Mouse (Mus musculus) hindbrain, embryonic 16.5 days (tissue): ENCODE results near the gene Tomm70a. TPM values are rescaled to one million over a fixed set of nuclear protein-coding genes. Genes with fewer than 3 reads are reported as not detected.
A peak's percentile ranks its signal among the peaks of the same experiment; 100 is the strongest.

Source experiments
- ATAC-seq: fragments of 200-750 bp; cut with Nextera tagmentation; 2 replicates; pipeline ENCODE4 v1.8.0; 2017; ENCODE audit warnings: moderate TSS enrichment, moderate library complexity
- H3K27ac ChIP-seq: fragments of 300-500 bp; sonication (generic); 2 replicates; pipeline ENCODE4 v1.5.1; 2014; ENCODE audit warnings: low read depth, mild to moderate bottlenecking, control low read depth, low read length, moderate library complexity
- H3K27me3 ChIP-seq: fragments of 300-500 bp; sonication (generic); replicated peaks from 2 replicates; pipeline ENCODE4 v1.6.1; 2014; ENCODE audit warnings: low read length; ENCODE audit not compliant: control insufficient read depth, insufficient read depth
- H3K36me3 ChIP-seq: fragments of 300-500 bp; sonication (generic); 2 replicates; pipeline ENCODE4 v1.6.1; 2014; ENCODE audit warnings: mild to moderate bottlenecking, low read length, moderate library complexity, mixed read lengths; ENCODE audit not compliant: control insufficient read depth, insufficient read depth
- H3K4me1 ChIP-seq: fragments of 300-500 bp; sonication (generic); 2 replicates; pipeline ENCODE4 v1.6.1; 2014; ENCODE audit warnings: low read depth, low read length; ENCODE audit not compliant: control insufficient read depth, insufficient read depth
- H3K4me2 ChIP-seq: fragments of 300-500 bp; sonication (generic); 2 replicates; pipeline ENCODE4 v1.6.1; 2014; ENCODE audit warnings: mild to moderate bottlenecking, low read length, control low read depth, moderate library complexity
- H3K4me3 ChIP-seq: fragments of 300-500 bp; sonication (generic); 2 replicates; pipeline ENCODE4 v1.5.1; 2014; ENCODE audit warnings: mild to moderate bottlenecking, low read length, control low read depth, moderate library complexity
- H3K9ac ChIP-seq: fragments of 300-500 bp; sonication (generic); 2 replicates; pipeline ENCODE4 v1.6.1; 2014; ENCODE audit warnings: low read depth, mild to moderate bottlenecking, control low read depth, low read length, moderate library complexity
- H3K9me3 ChIP-seq: fragments of 300-500 bp; sonication (generic); 2 replicates; pipeline ENCODE4 v1.6.1; 2014; ENCODE audit warnings: mild to moderate bottlenecking, low read length, moderate library complexity; ENCODE audit not compliant: control insufficient read depth
- WGBS: fragments of 180-500 bp; shearing (Covaris S2); extraction: QIAGEN DNeasy Blood & Tissue Kit; methylation state at CpG from one replicate; pipeline ENCODE4 v1.1.7; 2014; 5-methylcytosine and 5-hydroxymethylcytosine counted together
- polyA plus RNA-seq: library from polyadenylated mRNA; unstranded; fragments of >200 nt; fragmentation: Nextera tagmentation; extraction: Ambion mirVana; gene quantifications from 2 replicates; pipeline ENCODE4 v1.2.1, GENCODE M21; 2015

The Tomm70a gene
- polyA plus RNA-seq, 1 experiment from 2014 or later, result 56.5 TPM

- Histone ChIP-seq H3K36me3 (no peaks in the 10 kb centered on the region), H3K4me1 (no peaks in the 10 kb centered on the region), H3K4me3 (no peak overlapping the region), H3K4me2 (no peak overlapping the region), H3K9me3 (no peaks in the 10 kb centered on the region), H3K9ac (no peak overlapping the region), H3K27me3 (no peaks in the 10 kb centered on the region), H3K27ac (no peak overlapping the region)
- ATAC-seq, result no peak
- WGBS, result 83% methylated on average over 5 of the region's 5 CpGs
Measured at GRCm38 (mm10) chr16:57106185-57106960, 15.1 kb upstream of the Tomm70a start.

- Histone ChIP-seq H3K36me3 (no peaks in the 10 kb centered on the region), H3K27ac (no peak overlapping the region), H3K9me3 (no peaks in the 10 kb centered on the region; the same call in 1 of the 2 replicates), H3K4me3 (no peak overlapping the region), H3K27me3 (no peaks in the 10 kb centered on the region; the same call in 1 of the 2 replicates), H3K9ac (no peak overlapping the region), H3K4me1 (no peaks in the 10 kb centered on the region), H3K4me2 (no peak overlapping the region)
- ATAC-seq, result no peak
Measured at GRCm38 (mm10) chr16:57116066-57116465, 5.4 kb upstream of the Tomm70a start.

- H3K27me3 ChIP-seq, result no peaks in the 10 kb centered on the region; the same call in 1 of the 2 replicates
- WGBS, result 74% methylated on average over 2 of the region's 2 CpGs
- no peak overlapping the region for H3K4me3 ChIP-seq
- H3K27ac ChIP-seq, result no peak overlapping the region
- no peaks in the 10 kb centered on the region for H3K36me3 ChIP-seq
- H3K4me2 ChIP-seq, result no peak overlapping the region
- H3K9me3 ChIP-seq, result no peaks in the 10 kb centered on the region; the same call in 1 of the 2 replicates
- no peak for ATAC-seq
- no peak overlapping the region for H3K9ac ChIP-seq
- peaks cover under 1% of the 10 kb centered on the region for H3K4me1 ChIP-seq
Measured at GRCm38 (mm10) chr16:57117562-57117961, 3.9 kb upstream of the Tomm70a start.

GRCm38 (mm10) chr16:57121816-57122415 is 413 bp downstream of the Tomm70a start:
- Histone ChIP-seq H3K4me1 (peaks cover 15% of the 10 kb centered on the region), H3K36me3 (no peaks in the 10 kb centered on the region), H3K9me3 (no peaks in the 10 kb centered on the region; the same call in 1 of the 2 replicates), H3K27ac (peak overlapping the region; percentile 98), H3K27me3 (no peaks in the 10 kb centered on the region), H3K4me3 (peak overlapping the region; percentile 100), H3K4me2 (peak overlapping the region; percentile 80), H3K9ac (peak overlapping the region; percentile 97)
- ATAC-seq, result no peak
- WGBS, result 0% methylated on average over 52 of the region's 59 CpGs

- Histone ChIP-seq H3K4me2 (peak overlapping the region; percentile 80), H3K4me3 (peak overlapping the region; percentile 100), H3K9me3 (no peaks in the 10 kb centered on the region), H3K27ac (no peak overlapping the region), H3K27me3 (no peaks in the 10 kb centered on the region), H3K36me3 (no peaks in the 10 kb centered on the region), H3K4me1 (peaks cover 15% of the 10 kb centered on the region), H3K9ac (peak overlapping the region; percentile 36; the same call in 1 of the 2 replicates)
- WGBS, result 62% methylated on average over 6 of the region's 6 CpGs
- ATAC-seq, result no peak
Measured at GRCm38 (mm10) chr16:57122682-57123445, 1.4 kb downstream of the Tomm70a start.

- H3K27ac ChIP-seq, result no peak overlapping the region
- 74% methylated on average over 4 of the region's 4 CpGs for WGBS
Measured at GRCm38 (mm10) chr16:57126268-57126667, 4.8 kb downstream of the Tomm70a start.

GRCm38 (mm10) chr16:57127825-57128224 is 6.3 kb downstream of the Tomm70a start:
- no peak overlapping the region for H3K27ac ChIP-seq
- 95% methylated on average over 2 of the region's 2 CpGs for WGBS
- ATAC-seq, result no peak
- peaks cover 16% of the 10 kb centered on the region for H3K4me1 ChIP-seq
- no peak overlapping the region for H3K4me3 ChIP-seq
- no peak overlapping the region for H3K4me2 ChIP-seq
- no peaks in the 10 kb centered on the region for H3K36me3 ChIP-seq
- H3K9me3 ChIP-seq, result no peaks in the 10 kb centered on the region
- H3K9ac ChIP-seq, result no peak overlapping the region
- H3K27me3 ChIP-seq, result no peaks in the 10 kb centered on the region

More at GRCm38 (mm10) chr16:57126268-57126667, 4.8 kb downstream of the Tomm70a start:
- ATAC-seq, result no peak
- Histone ChIP-seq H3K27me3 (no peaks in the 10 kb centered on the region), H3K9me3 (no peaks in the 10 kb centered on the region), H3K36me3 (no peaks in the 10 kb centered on the region), H3K4me3 (no peak overlapping the region), H3K4me2 (no peak overlapping the region), H3K9ac (no peak overlapping the region), H3K4me1 (peaks cover 17% of the 10 kb centered on the region)

GRCm38 (mm10) chr16:57130752-57131400 is 9.4 kb downstream of the Tomm70a start:
- 67% methylated on average over 3 of the region's 3 CpGs for WGBS

More at GRCm38 (mm10) chr16:57130752-57131400, 9.4 kb downstream of the Tomm70a start:
- Histone ChIP-seq H3K36me3 (0 out of 2 replicates have a peak, but pooled peaks cover 2% of the 10 kb centered on the region), H3K4me1 (peaks cover 5% of the 10 kb centered on the region; the same call in 1 of the 2 replicates), H3K27ac (no peak overlapping the region), H3K4me3 (no peak overlapping the region), H3K9me3 (no peaks in the 10 kb centered on the region), H3K4me2 (no peak overlapping the region), H3K27me3 (no peaks in the 10 kb centered on the region), H3K9ac (no peak overlapping the region)
- ATAC-seq, result no peak
